Mouse (Mus musculus) stomach, postnatal 0 days (tissue): Measurements from ENCODE around the gene Otog. TPM values are rescaled to one million over a fixed set of nuclear protein-coding genes. Genes with fewer than 3 reads are reported as not detected.

Source experiments
- ATAC-seq: fragments of 200-750 bp; cut with Nextera tagmentation; 2 replicates; pipeline ENCODE4 v1.8.0; 2017; ENCODE audit not compliant: low FRiP score, low TSS enrichment
- DNase-seq: peaks from one replicate; pipeline ENCODE4 v3.0.0-alpha.2; 2016; ENCODE audit warnings: low spot score
- H3K27ac ChIP-seq: fragments of 300-500 bp; sonication (generic); replicated peaks from 2 replicates; pipeline ENCODE4 v1.5.1; 2014; ENCODE audit warnings: mild to moderate bottlenecking, control low read depth
- H3K27me3 ChIP-seq: fragments of 300-500 bp; sonication (generic); 2 replicates; pipeline ENCODE4 v1.6.1; 2014; ENCODE audit warnings: low read length; ENCODE audit not compliant: control insufficient read depth, insufficient read depth
- H3K36me3 ChIP-seq: fragments of 300-500 bp; sonication (generic); 2 replicates; pipeline ENCODE4 v1.6.1; 2014; ENCODE audit warnings: low read length, mixed read lengths; ENCODE audit not compliant: control insufficient read depth, insufficient read depth
- H3K4me1 ChIP-seq: fragments of 300-500 bp; sonication (generic); replicated peaks from 2 replicates; pipeline ENCODE4 v1.6.1; 2014; ENCODE audit warnings: antibody characterized with exemption; ENCODE audit not compliant: control insufficient read depth, insufficient read depth
- H3K4me2 ChIP-seq: fragments of 300-500 bp; sonication (generic); replicated peaks from 2 replicates; pipeline ENCODE4 v1.6.1; 2014; ENCODE audit warnings: low read depth, mild to moderate bottlenecking, control low read depth, moderate library complexity
- H3K4me3 ChIP-seq: fragments of 300-500 bp; sonication (generic); 2 replicates; pipeline ENCODE4 v1.5.1; 2014; ENCODE audit warnings: low read depth, low read length, control low read depth
- H3K9ac ChIP-seq: fragments of 300-500 bp; sonication (generic); 2 replicates; pipeline ENCODE4 v1.6.1; 2014; ENCODE audit warnings: mild to moderate bottlenecking, low read length, control low read depth, mixed read lengths
- H3K9me3 ChIP-seq: fragments of 300-500 bp; sonication (generic); 2 replicates; pipeline ENCODE4 v1.6.1; 2016; ENCODE audit warnings: low read length; ENCODE audit not compliant: control insufficient read depth
- CTCF ChIP-seq: IDR thresholded peaks from 2 replicates; pipeline ENCODE4 v1.5.1; 2016; ENCODE audit warnings: antibody characterized with exemption, low read depth, mild to moderate bottlenecking, moderate library complexity
- EP300 ChIP-seq: optimal IDR thresholded peaks from 2 replicates; pipeline ENCODE3; 2016; ENCODE audit warnings: antibody characterized with exemption
- WGBS: fragments of 180-500 bp; shearing (Covaris S2); extraction: QIAGEN DNeasy Blood & Tissue Kit; methylation state at CpG from one replicate; pipeline ENCODE4 v1.1.7; 2014; 5-methylcytosine and 5-hydroxymethylcytosine counted together
- polyA plus RNA-seq: library from polyadenylated mRNA; unstranded; fragments of >200 nt; fragmentation: Nextera tagmentation; extraction: Ambion mirVana; gene quantifications from 2 replicates; pipeline ENCODE4 v1.2.1, GENCODE M21; 2015

Gene Otog
- polyA plus RNA-seq, 1 experiment from 2014 or later, result not detected

DNA sequence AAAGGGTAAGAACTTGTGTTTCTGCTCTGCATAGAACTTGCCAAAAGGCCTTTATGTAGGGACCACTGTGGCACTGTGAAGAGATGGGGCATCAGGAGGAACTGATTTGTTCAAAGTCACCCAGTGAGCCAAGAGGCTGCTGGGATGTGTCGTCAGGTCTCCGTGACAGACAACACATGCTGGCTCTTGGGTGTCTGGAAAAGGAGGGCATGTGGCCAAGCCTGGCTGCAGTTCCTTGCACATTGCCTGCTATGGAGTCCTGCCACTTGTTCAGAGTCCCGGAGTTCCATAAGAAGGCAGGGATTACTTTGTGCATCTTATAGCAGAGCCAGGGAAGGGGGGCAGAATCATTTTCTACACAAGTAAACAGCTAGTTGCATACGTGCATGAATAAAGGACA is 13.9 kb upstream of the Otog start:
- DNase-seq (no peak), ATAC-seq (no peak)
- WGBS, result 51% methylated on average over 4 of the region's 4 CpGs
- no peak overlapping the region for H3K4me2 ChIP-seq
- no peak overlapping the region for H3K9ac ChIP-seq
- TF ChIP-seq EP300 (no peak), CTCF (no peak)
- H3K4me3 ChIP-seq, result no peak overlapping the region
- H3K9me3 ChIP-seq, result no peaks in the 10 kb centered on the region
- no peak overlapping the region for H3K27ac ChIP-seq
- no peaks in the 10 kb centered on the region for H3K36me3 ChIP-seq
- no peaks in the 10 kb centered on the region for H3K27me3 ChIP-seq
- no peaks in the 10 kb centered on the region for H3K4me1 ChIP-seq

DNA sequence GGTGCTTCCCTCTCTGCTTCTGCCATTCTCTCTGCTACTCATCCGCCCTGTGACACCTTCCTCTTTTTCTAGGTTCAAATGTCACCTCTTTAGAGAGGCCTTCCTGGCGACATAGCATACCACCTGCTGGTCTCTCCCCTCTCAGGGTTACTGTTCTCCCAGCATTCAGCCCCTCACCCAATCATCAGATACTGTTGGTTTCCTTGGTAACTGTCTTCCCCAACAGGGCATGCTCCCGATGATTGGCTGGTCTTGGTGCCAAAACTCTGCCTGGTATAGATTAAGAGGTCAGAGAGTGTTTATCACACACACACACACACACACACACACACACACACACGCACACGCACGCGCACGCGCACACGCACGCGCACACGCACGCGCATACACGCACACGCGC is 4.8 kb upstream of the Otog start:
- Histone ChIP-seq H3K27me3 (no peaks in the 10 kb centered on the region), H3K36me3 (no peaks in the 10 kb centered on the region), H3K4me2 (no peak overlapping the region), H3K4me1 (no peaks in the 10 kb centered on the region), H3K4me3 (no peak overlapping the region), H3K9me3 (no peaks in the 10 kb centered on the region), H3K9ac (no peak overlapping the region), H3K27ac (no peak overlapping the region)
- ATAC-seq (no peak), DNase-seq (no peak)
- no peak for TF ChIP-seq CTCF
- TF ChIP-seq EP300, result no peak
- 63% methylated on average over 18 of the region's 18 CpGs for WGBS

GRCm38 (mm10) chr7:46236363-46236762 is 4.4 kb upstream of the Otog start:
- DNase-seq (no peak), ATAC-seq (no peak)
- H3K27ac ChIP-seq, result no peak overlapping the region
- H3K27me3 ChIP-seq, result no peaks in the 10 kb centered on the region
- H3K4me3 ChIP-seq, result no peak overlapping the region
- H3K9me3 ChIP-seq, result no peaks in the 10 kb centered on the region
- TF ChIP-seq CTCF (no peak), EP300 (no peak)
- H3K9ac ChIP-seq, result no peak overlapping the region
- no peak overlapping the region for H3K4me2 ChIP-seq
- H3K36me3 ChIP-seq, result no peaks in the 10 kb centered on the region
- H3K4me1 ChIP-seq, result no peaks in the 10 kb centered on the region
- WGBS, result 77% methylated on average over 15 of the region's 15 CpGs

- no peak for TF ChIP-seq CTCF
- no peak for TF ChIP-seq EP300
- Histone ChIP-seq H3K9ac (no peak overlapping the region), H3K9me3 (no peaks in the 10 kb centered on the region), H3K27me3 (no peaks in the 10 kb centered on the region), H3K4me3 (no peak overlapping the region), H3K36me3 (no peaks in the 10 kb centered on the region), H3K4me1 (no peaks in the 10 kb centered on the region), H3K4me2 (no peak overlapping the region), H3K27ac (no peak overlapping the region)
- 51% methylated on average over 7 of the region's 7 CpGs for WGBS
- ATAC-seq (peak; percentile 39; the same call in 1 of the 2 replicates), DNase-seq (no peak)
Measured at GRCm38 (mm10) chr7:46237192-46237591, 3.6 kb upstream of the Otog start.

DNA sequence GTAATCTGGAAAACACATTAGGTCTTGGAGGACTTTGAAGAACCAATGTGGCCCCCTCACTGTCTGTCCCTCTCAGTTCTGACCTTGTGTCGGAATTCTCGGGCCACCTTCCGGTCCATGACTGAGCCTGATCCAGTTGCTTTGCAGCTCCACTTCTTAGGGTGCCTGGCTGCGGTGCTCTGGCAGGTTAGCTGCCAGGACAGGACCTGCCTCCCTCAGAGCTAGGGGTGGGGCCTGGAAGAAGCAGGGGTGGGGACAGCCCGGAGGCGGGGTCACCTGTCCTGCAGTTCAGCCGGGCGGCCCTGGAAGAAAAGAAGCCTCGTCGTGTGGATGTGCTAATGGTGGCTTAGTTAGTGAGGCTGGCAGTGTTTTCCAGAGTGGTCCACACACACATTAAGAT is 2.4 kb upstream of the Otog start, which contains the start of gene Ush1c:
Gene Ush1c (minus strand): TSS at position 158 of the 400 bp plus-strand sequence.
- no peak within 1 kb of the TSS for H3K4me2 ChIP-seq

GRCm38 (mm10) chr7:46240091-46240490 is 696 bp upstream of the Otog start:
- H3K4me2 ChIP-seq, result no peak overlapping the region
- no peak overlapping the region for H3K4me3 ChIP-seq
- TF ChIP-seq CTCF, result no peak
- TF ChIP-seq EP300, result no peak
- no peaks in the 10 kb centered on the region for H3K9me3 ChIP-seq
- H3K36me3 ChIP-seq, result no peaks in the 10 kb centered on the region
- no peaks in the 10 kb centered on the region for H3K27me3 ChIP-seq
- DNase-seq (no peak), ATAC-seq (no peak)
- 92% methylated on average over 4 of the region's 4 CpGs for WGBS
- no peak overlapping the region for H3K27ac ChIP-seq
- H3K4me1 ChIP-seq, result no peaks in the 10 kb centered on the region
- H3K9ac ChIP-seq, result no peak overlapping the region

More for the DNA sequence above, 2.4 kb upstream of the Otog start, which contains the start of gene Ush1c:
- no peaks in the 10 kb centered on the region for H3K4me1 ChIP-seq
- H3K27ac ChIP-seq, result no peak within 1 kb of the TSS
- no peaks in the 10 kb centered on the region for H3K36me3 ChIP-seq
- no peaks in the 10 kb centered on the region for H3K9me3 ChIP-seq
- peak; percentile 77 for ATAC-seq
- H3K9ac ChIP-seq, result no peak within 1 kb of the TSS
- TF ChIP-seq CTCF (no peak), EP300 (no peak)
- peak; percentile 75 for DNase-seq
- H3K4me3 ChIP-seq, result no peak within 1 kb of the TSS
- 25% methylated on average over 10 of the region's 10 CpGs for WGBS
- H3K27me3 ChIP-seq, result no peaks in the 10 kb centered on the region
